Mouse (Mus musculus) liver, postnatal 0 days (tissue): ENCODE results near the gene Coro2b.

Experiments used
- CTCF ChIP-seq: sonication (generic); IDR thresholded peaks from 2 replicates; pipeline ENCODE4 v1.5.1; 2016; ENCODE audit warnings: antibody characterized with exemption, low read depth
- EP300 ChIP-seq: IDR thresholded peaks from 2 replicates; pipeline ENCODE4 v1.6.1; 2016; ENCODE audit warnings: antibody characterized with exemption, low read depth, mild to moderate bottlenecking

DNA sequence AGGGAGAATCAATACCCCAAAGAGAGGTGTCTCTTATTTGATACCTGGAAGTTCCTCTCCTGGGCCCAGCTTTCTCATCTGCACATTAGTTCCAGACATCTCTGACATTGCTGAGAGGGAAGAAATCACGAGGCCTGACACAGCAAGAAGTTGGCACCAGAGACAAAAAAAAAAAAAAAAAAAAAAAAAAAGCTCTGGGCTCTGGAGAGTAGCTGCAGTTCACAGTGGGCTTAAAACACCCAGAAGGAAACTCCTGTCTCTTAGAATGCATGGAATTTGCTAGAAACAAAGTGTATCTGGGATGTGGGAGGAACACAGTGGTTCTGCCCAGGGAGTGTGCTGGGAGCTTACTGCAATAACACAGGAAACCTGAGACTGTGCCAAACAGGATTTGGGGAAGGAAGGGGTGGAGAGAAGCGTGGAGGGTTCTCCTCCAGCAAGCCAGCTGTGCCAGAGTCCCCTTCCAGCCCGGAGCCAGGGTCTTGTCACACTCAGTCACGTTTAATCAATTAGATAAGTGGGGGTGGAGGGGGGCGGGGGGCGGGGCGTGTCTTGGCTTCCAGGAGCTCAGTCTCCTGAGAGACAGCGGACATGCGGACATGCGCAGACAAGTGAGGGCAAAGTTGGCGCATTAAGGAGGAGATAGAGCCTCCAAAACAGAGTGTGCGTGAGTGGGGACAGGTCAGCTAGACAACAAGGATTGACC is 101.1 kb downstream of the Coro2b start:
- TF ChIP-seq CTCF, result no peak
- TF ChIP-seq EP300, result no peak
